Mouse (Mus musculus) retina, adult 2 months (tissue): ENCODE measurements around the gene Etv5.
A peak's percentile ranks its signal among the peaks of the same experiment; 100 is the strongest.

Experiments
- DNase-seq: peaks from one replicate; pipeline ENCODE4 v3.0.0-alpha.2; 2012; ENCODE audit warnings: low read depth, low spot score

The Etv5 gene

DNA sequence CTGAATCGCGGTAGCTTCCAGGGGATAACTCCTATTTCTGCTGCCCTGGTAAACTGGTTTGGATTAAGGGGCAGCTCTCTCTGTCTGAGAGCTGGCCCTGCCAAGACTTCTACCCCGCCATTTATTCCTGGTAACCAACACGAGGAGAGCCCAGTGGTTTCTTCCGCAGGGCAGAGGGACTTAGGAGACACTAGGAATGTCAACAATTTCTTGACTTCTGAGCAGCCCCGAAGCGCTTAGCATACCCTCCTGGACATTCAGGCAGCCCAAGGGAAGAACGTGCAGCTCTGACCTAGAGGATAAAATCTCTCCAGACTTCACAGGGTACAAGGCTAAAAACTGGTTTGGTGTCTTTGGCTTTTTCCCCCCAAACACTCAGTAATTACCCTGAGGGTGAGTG lies 10.1 kb downstream of the Etv5 start:
- no peak for DNase-seq

DNA sequence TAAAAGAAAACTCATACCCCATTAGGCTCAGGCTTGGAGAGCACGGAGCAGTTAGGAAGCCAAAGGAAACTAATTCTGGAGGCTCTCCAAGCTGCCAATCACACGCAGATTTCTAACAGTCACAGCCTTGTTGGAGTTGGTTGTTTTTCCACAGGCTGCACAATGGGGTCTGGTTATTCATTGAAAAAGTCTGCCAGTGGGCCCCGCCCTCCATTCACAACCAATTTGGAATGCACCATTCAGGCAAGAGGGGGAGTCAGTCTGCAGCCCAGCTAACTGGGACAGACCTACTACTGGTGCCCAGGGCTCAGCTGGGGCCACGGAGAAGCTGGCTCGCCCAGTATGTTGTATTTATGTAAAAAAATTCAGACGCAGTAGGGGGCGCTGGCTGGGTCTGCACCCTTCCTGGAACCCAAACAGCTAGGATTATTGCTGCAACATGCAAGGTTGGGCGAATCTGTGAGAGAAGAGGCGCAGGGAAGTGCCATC lies 10.6 kb downstream of the Etv5 start:
- no peak for DNase-seq

DNA sequence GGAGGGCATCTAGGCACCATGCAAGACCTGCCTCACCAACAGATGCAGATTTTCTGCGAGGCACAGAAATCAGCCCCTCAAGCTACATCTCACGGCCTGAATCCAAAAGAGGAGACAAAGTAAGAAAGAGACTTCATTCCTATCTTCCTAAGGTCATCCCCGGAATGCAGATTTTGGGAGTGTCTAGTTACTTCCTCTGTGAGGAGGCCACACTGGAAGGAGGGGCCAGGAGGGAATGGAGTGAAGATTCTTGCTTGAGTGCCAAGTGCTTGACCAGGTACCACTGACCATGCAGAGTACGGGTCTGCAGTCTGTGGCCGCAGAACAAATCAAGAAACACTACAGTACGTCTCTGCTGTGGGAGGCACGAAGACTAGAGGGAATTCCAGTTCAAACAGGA lies 12.7 kb downstream of the Etv5 start:
- DNase-seq: no peak

DNA sequence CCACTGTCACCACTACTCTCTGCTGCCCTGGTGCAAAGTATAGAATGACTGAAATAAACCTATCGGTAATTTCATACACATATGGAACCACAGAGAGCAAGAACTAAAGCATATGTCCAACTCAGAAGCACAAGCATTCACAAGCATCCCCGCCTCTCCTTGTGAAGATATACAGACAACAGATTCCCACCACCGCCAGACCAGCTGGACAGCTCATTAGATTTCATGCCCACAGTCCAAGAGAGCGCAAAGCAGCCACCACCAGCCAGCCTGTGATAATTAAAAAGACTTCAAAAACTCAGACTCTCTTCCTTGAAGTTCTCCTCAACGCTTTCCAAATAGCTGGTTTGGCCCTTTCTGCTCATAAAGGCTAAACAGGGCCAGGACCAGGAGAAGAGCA lies 17.3 kb downstream of the Etv5 start:
- no peak for DNase-seq

DNA sequence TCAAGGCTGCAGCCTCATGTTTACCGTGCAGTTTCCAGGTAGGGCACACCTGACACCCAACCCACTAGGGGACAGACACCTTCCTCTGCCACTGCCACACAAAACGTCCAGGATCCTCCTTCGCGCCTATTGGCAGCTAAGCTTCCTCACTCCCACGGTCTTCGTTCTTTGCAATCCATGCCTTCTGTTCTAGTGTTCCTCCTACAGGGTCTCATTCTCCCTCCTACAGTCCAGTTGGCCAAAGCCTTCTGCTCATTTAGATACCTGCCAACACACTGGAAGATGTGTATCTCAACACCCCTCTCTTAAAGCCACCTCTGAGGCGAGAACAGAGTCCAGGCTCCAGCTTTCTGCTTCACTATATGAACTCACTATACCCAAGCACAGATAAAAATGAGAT lies 21.6 kb downstream of the Etv5 start:
- DNase-seq: no peak

DNA sequence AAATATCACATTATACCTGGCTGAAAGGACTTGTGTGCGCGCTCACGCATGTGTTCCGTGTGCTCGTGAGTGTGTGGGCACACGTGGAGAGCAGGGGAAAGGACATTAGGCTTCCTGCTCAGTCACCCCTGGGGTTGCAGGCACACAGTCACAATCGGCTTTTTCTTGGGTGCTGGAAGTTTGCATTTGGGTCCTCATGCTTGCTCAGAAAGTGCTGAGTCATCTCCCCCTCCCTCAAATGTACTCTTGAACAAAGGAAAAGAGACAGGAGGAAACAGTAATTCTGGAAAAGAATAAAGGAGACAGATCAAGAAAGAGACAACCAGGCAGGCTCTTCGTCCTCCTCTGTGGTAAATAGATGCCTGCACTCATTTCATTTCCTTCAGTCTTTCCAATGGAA lies 22.5 kb downstream of the Etv5 start:
- no peak for DNase-seq

DNA sequence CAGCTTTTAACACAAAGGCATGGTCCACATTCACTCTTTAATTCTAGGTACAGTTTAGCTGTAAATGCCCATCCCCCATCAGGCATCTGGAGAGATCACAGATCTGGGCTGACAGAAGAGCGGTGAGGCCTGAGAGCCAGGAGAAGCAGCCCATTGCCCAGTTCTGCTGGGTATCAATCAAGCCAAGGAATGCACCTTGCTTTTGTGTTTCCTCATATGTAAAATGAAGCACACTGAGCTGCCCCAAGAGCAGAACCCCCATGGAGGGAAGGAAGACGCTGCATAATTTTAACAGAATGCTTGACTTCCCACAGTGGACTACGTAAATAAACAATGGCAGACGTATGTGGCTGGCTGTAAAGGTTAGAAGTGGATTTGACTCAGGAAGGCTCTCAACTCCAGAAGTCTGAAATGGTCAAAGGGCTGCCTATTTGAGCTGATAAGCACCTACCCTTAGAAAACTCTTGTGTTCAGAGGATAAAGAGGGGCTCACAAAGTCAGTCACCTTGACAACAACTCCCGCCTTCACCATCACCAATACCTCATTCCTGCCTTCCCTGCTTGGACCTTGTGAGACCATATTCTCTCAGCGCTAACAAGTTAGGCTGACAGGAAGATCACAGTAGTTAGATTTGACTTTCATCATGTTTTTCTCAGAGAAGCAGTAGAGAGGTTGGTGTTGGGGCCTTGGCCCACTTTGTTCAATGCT lies 23.2 kb downstream of the Etv5 start:
- no peak for DNase-seq

DNA sequence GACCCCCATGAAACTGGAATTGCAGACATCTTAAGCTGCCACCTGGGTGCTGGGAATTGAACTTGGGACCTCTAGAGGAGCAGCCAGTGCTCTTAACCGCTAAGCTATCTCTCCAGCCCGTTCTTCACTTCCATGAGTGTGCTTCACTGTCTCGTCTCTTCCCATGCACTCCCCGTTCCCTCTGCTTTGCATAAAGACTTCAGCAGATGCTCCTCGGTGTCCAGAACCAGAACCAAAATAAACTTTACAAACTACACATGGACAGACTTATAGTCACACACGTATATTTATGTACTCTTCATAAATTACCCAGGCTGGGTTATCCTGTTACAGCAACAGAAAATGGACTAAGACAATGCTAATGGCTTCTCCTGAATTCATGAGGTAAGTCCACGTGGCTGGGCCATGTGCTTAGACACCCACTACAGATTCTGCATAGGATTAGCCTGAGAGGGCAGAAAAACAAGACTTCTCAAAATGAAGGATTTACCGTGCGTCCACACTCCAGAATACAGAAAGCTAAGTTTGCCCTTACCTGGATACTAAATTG lies 25.2 kb downstream of the Etv5 start:
- no peak for DNase-seq

DNA sequence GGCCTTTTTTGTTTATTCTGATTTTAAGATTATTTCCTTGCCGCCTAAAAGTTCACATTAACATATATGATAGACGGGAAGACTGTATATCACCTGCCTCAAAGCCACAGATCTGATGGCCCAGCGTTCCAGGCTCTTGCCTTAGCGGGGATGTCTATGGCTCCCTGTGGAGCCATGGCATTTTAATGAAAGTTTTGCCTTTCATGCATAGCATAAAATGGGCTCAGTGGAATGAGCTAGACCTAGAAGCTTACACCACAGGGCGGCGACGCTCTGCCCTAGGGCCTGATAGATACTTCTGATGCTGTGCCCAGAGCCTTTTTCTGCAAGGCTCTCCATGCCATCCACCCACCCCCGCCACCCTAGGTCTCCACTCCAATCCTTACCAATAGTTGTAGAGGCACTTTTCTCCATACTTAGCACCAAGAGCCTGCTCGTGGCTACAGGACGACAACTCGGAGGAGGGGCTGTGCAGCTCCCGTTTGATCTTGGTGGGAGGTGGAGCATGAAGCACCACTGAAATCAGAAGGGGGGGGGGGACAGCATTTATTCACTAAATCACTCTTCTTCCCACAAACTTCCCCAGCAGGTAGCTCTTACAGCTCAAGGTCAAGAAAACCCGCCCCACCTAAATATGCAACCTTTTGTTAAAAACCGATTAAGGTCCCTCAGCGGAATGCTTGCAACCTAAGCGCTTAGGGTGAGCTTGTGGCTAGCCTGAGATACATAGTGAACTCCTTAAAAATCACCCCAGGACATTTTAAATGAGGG lies 26.9 kb downstream of the Etv5 start:
- DNase-seq: no peak

DNA sequence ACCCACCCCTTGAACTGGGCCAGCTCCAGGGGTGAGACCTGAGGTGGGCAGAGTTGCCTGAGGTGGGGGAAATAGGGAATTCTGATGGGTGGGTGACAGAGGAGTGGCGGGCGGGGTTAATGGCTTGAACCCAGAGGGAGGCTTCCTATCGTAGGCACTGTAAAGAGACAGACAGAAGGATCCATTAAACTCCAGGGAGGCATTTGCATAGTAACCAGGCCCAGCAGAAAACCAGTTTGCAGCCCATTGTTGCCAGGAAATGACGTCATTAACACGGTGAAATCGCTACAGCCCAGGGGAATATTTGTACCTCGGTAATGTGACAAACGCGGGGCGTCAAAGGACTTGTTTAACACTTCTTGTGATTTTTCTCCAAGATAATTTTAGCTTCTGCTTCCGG lies 27.8 kb downstream of the Etv5 start:
- no peak for DNase-seq

DNA sequence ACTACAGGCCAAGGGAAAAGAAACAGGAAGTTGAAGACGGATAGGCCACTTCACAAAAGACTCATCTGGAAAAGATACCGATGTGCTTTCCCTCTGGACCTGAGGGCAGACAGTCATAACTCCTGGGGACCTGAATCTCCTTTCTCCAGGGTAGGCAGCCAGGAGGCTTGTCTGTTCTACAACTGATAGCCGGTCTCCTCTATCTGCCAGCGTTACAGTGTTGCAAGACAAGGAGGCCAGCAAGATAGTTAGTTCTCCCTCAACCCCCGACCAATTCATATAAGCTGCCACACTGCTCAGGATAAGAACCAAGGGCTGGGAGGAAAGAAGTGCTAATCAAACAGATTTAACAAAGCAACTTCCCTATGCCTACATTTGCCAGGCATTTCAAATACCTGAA lies 29.5 kb downstream of the Etv5 start:
- no peak for DNase-seq

DNA sequence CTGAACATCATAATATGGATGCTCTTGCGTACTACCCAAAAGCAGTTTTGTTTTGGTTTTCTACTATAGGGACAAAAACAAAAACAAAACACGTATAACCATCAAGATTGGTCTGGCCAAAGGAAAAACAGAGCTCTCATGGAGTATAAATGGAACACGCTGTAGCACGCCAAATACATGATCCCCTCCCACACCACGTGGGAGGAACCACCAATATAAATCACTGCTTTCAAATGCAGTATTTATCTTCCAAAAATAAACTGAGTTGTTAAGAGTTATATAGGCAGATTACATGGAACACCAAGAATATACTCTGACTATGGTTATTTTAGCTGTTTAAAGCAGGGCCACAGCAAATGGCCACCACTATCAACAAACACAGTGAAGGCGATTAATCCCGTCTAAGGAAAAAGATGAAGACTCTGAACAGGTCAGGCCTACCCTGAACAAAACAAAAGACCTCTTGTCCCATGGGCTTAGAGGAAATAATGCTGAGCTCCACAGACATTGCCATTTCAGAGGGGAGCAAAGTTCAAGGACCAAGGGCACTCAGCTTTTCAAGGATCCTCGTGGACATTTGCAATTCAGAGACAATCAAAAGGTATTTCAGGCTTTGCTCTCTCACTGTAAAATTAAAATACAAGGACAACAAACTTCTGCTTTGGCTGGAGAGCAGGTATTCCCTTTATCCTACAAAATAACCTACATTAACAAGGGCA lies 30.7 kb downstream of the Etv5 start:
- DNase-seq: no peak

DNA sequence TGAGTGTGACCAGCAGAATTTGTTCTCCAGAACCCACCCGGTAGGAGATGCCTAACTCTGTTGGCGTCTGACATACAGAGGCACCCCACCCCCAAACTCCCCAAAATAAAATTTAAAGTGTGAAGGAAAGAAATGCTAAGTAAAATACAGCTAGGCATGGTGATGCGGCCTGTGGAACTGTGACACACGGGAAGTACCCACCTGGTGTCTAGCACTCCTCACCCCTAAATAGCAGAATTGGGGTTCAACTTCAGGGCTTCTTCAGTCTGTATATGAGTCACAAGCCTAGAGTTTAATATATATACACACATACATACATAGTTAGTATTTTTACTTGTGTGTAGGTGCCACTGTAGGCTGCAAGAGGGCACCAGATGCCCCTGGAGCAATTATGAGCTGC lies 32.8 kb downstream of the Etv5 start:
- DNase-seq: no peak

DNA sequence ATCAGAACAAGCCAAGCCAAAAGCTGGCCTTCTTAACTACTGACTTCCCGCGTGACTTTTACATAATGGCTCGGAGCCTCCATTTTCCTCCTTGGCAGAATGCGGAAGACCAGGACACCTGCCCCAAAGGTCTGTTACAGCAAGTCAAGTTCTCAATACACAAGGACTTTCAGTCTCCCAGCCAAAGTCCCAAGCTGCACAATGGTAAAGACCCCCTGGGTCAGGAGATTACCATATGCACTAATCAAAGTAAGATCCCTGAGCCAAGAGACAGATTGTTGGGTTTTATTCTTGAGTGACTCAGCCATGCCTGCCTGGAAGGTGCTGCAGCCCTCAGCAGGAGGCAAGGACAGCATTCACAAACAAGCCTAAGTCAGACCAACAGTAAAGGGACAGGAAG lies 33.5 kb downstream of the Etv5 start:
- DNase-seq: no peak

DNA sequence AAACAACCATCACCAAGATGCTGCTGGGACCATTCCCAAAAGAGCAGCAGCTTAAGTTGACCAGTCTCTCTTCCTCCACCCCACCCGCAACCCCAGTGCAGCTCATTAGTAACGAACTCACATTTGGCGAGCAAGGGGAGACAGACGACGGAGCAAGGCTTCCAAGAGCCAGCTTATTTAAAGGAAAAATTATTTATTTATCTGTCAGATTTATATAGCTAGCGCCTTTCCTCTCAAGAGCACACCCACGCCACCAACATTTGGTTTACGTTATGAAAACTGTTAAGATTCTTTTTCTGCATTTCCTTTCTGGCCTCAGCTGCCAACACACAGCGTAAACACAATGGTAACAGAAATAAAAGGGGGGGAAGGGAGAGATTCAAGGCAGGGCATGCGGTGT lies 34.0 kb downstream of the Etv5 start:
- DNase-seq: no peak

DNA sequence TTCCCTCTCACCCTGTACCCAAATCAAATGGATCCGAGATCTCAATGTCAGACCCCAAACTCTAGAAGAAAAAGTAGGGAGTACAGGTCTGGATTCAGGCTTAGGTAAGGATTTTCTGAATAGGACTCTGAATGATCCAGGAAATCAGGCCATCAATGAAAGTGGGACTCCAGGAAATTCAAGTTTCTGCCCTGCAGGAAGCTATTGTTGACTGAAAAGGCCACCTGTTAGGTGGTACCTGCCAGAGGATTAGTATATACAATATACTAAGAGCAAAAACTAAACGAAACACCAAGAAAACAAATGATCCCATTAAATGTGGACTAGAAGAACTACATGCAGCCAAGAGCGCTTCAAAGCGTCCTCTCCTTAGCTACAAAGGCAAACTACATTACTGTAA lies 35.8 kb downstream of the Etv5 start:
- no peak for DNase-seq

DNA sequence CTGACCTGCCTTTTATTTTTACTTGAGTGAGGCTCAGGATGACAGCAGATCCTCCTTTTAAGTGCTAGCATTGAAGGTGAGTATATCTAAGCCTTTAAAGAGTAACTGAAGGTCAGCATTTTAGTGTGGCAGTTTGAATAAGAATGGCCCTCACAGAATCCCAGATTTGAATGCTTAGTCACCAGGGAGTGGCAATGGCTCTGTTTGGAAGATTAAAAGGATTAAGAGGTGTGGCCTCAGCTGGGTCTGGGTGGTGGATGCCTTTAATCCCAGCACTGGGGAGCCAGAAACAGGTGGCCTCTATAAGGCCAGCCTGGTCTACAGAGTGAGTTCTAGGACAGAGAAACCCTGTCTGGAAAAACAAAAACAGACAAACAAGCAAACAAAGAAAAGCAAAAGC lies 36.9 kb downstream of the Etv5 start:
- DNase-seq: peak; percentile 25

DNA sequence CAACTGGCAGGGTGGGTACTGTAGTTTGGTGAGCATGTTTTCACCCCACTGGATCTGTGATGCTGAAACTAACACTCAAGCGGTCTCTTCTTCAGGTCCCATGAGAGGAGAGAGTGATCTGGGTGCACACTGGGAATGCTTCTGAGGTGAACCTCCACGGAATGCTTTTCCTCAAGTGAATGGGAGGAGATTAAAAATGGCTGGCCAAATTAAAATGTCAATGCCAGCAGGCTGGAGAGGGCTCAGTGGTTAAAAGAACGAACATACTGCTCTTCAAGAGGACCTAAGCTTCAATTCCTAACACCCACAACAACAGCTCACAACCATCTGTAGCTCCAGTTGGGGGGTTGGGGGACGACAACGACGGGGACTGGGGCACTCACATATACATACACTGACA lies 39.3 kb downstream of the Etv5 start:
- DNase-seq: no peak

DNA sequence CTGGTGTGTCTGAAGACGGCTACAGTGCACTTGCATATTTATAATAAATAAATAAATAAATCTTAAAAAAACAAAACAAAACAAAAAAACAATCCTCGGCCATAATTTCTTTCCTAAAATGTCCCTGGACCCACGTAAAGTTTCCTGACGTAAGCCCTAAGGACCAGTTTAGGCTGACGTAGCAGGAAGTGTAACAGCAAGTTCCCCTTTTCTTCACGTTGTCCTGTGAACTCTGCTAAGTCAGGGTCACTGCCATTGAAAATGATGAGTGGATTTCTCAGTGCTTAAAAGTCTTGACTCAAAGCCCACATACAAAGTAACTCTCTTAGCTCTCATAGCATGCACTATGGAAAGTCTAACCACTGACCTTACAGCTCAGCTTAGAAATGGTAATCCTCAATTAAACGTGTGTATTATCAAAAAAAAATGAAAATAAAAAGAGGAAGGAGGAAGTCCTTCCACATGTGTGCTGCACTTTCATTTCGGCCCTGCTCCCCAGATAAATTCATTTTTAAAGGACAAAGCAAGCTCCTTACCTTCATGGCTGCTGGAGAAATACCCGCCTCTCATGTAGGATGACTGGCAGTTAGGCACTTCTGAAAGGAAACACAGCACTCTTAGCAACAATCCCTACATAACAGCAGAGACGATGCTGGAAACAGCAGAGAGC lies 40.6 kb downstream of the Etv5 start:
- no peak for DNase-seq

DNA sequence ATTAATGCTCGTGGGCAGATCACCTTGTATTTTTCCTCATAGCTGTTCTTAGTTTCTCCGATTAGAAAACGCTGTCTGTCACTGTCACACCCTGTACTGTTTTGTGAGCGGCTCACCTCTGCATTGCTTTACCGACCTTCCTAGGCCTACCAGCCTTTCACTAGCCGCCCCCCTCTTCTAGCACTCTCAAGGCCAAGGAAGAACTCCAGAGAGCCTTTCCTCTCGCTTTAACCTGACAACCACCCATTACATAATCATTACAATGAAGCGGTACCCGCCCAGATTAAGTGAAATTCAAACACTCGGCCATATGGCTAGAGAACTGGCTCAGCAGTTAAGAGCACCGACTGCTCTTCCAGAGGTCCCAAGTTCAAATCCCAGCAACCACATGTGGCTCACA lies 41.2 kb downstream of the Etv5 start:
- no peak for DNase-seq

DNA sequence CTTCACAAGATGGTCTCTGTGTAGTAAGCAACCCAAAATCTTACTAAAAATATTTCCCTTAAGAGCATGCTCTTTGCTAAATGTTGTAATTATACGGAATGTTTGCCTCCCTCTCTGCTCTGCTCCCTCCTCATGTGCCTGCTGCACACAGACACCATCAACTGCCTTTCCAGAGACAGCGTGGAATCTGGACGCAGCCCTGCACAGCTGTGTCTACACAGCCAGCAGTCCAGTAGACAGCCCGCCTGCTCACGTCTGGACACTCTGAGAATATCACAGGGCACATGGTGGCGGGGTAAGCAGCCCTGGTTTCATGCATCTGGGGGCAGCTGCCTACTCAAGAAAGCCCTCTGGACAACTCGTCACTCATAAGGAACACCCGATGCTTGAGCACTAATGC lies 43.1 kb downstream of the Etv5 start:
- DNase-seq: no peak
